Mouse (Mus musculus): ENCODE measurements around the gene Ceacam18.
"Not testable (repeated sequence)": the region's sequence is repeated elsewhere in the genome, so short reads cannot be mapped to it uniquely, and the experiment has no call there.

The Ceacam18 gene

GRCm38 (mm10) chr7:43668582-43668981 lies 34.1 kb downstream of the Ceacam18 start:
- peak in 1 of 2 experiments; percentile 30 for DNase-seq

GRCm38 (mm10) chr7:43671064-43671808 lies 36.7 kb downstream of the Ceacam18 start:
- no peak for DNase-seq

DNA sequence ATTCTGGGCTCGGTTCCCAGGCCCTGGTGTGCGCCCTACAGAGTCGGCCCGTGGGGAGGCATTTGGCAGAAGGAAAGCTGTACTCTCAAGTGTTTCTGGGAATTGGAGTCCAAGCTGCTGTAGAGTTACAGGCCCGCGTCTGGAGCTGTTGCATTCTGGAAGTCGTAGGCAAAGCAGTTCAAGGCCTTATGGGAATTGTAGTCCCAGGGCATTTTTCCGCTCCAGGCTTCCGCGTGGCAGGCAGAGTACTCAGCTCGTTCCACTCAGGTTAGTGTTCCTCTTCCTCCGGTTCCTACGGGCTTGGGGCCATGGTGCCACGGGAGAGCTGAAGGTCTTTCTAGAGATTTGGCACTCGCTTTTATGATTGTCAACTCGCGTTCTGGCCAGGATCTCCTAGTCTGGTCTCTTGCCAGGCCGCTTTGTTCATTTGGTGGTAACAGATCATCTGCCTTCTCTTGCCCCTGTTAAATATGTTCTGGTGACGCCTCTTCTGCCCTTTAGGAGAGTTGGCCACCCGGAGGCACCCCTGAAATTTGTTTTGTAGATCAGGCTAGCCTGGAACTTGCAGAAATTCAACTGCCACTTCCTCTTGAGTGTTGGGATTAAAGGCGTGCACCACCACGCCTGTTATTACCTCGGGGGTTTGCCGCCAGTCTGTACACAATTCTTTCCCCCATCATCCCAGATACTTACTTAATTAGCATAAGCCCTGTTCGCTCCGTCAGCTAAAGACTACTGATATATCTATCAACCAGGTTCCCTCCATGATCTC lies 37.5 kb downstream of the Ceacam18 start, which contains the start of gene Ctu1:
Gene Ctu1, plus strand, starts transcription at position 208 of the 772 bp plus-strand sequence.
- peak; percentile 90 to 94 for DNase-seq

- peak in 1 of 2 experiments; percentile 50 for DNase-seq
Observed at GRCm38 (mm10) chr7:43672581-43673260, 38.2 kb downstream of the Ceacam18 start.

DNA sequence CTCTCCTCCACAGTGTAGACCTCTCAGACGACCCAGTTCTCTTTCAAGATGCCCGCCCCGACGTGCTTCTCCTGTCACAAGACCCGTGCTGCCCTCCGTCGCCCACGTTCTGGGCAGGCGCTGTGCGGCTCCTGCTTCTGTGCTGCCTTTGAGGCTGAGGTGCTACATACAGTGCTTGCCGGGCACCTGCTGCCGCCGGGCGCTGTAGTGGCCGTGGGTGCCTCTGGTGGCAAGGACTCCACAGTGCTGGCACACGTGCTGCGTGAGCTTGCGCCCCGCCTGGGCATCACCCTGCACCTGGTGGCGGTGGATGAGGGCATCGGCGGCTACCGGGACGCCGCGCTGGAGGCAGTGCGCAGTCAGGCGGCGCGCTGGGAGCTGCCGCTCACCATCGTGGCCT lies 40.6 kb downstream of the Ceacam18 start:
- DNase-seq, result no peak

- peak; percentile 42 to 63 for DNase-seq
Observed at GRCm38 (mm10) chr7:43678517-43678916, 44.0 kb downstream of the Ceacam18 start.

DNA sequence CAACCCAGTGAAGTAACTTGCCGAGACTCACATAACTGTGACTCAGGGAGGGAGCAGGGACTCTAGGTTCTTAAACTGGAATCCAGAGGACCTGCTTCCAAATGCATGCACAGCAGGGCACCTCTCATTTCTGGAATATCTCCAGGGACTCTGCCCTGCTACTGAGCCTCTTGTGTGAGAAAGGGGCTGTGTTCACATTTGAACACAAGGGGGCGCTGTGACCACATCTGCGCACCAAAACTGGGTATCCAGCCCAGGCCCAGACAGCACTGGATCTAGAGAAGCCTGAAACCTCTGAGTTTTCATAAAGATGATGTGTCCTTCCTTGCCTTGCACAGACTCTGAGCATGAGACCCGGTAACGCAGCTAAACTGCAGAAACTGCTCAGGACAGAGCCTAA lies 46.5 kb downstream of the Ceacam18 start:
- peak; percentile 63 to 79 for DNase-seq

DNA sequence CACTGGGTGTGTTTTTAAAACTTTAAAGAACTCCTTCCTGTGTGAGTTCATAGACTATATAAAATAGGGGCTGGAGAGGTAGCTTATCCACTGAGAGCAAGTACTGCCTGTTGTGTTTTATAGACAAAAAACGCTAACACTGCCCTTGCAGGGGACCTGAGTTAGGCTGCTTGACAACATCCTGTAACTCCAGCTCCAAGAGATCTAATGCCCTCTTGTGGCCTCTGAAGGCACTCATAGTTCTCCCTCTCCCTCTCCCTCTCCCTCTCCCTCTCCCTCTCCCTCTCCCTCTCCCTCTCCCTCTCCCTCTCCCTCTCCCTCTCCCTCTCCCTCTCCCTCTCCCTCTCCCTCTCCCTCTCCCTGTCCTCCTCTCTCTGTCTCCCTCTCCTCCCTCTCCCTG lies 48.0 kb downstream of the Ceacam18 start:
- not testable (repeated sequence) for DNase-seq

- peak; percentile 30 to 50 for DNase-seq
Observed at GRCm38 (mm10) chr7:43685088-43685487, 50.6 kb downstream of the Ceacam18 start.

DNA sequence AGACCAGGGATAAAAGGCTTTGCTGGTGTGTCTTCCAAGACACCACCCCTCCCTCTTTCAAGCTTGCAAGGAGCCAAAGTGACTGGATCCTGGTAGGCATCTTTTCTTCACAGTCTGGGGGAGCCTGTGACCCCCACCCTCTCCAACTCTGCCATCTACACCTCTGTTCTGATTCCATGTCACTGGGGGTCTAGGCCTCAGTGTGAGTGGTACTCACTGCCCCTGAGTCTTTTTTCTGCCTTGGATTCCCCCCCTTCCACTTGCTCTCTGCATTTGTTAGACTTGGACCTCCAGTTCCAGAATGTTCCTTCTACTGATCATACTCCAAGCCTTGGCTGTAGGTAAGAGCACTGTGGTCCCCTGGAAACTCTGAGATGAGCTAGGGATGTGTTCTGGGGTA lies 55.6 kb downstream of the Ceacam18 start, which contains the start of gene Klk14:
Gene Klk14, plus strand, starts transcription at position 301 of the 400 bp plus-strand sequence.
- DNase-seq, result no peak
